ENCODE assay signal across 9 mouse cellular contexts in the genomic region with DNA sequence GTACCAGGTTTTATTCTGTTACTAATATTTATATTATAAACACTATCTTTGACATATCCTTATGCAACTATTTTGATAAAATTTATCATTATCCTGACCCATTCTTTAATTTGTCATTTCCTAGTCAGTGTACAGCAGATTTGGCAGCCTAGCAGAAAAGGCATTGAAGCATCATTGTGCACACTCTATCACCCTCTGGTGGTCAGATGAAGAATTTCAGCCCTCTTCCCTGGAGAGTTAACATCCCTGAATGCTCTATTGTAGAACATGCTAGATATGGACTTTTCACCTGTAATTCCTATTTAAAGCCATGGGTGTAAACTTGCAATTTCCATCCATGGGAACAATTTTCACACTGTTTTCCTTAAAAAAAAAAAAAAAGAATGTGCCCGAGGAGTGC.
DNase-seq lines count a peak whose midpoint lies in the region; ATAC-seq and TF ChIP-seq lines count a peak whose summit lies in the region.
"Had no signal": no experiment of that assay in that cellular context is flagged by ENCODE, and none has a peak within 500 bp of the region (broad histone marks: within the 10 kb centered on the region; RNA-seq: fewer than 3 reads in every experiment).

No protein-coding gene starts in this region.

- H3K4me2 ChIP-seq in liver, postnatal 0 days (ENCODE audit: low read depth, low read length): no peak overlapping the region
- H3K4me2 ChIP-seq in hindbrain, embryonic 14.5 days (replicated peaks): no peak overlapping the region
- H3K4me2 ChIP-seq: lung, embryonic 15.5 days had no signal

- no peak for TF ChIP-seq EP300 in liver, postnatal 0 days (IDR thresholded peaks at IDR 0.05; ENCODE audit: low read depth)

- TF ChIP-seq CTCF in liver, postnatal 0 days (IDR thresholded peaks at IDR 0.05; ENCODE audit: low read depth): peak; percentile 85

- no peak overlapping the region for H3K4me3 ChIP-seq in liver, postnatal 0 days (ENCODE audit: low read depth, low read length)
- H3K4me3 ChIP-seq in hindbrain, embryonic 14.5 days (replicated peaks; ENCODE audit: low read length): no peak overlapping the region
- no peak overlapping the region for H3K4me3 ChIP-seq in limb, embryonic 10.5 days
- H3K4me3 ChIP-seq: lung, embryonic 15.5 days had no signal

- ATAC-seq in liver, postnatal 0 days: no peak
- ATAC-seq in hindbrain, embryonic 14.5 days (ENCODE audit: low FRiP score): 0 out of 2 replicates have a peak, but pooled peaks have one; percentile 40

- no peaks in the 10 kb centered on the region for H3K27me3 ChIP-seq in liver, postnatal 0 days (ENCODE audit: insufficient read depth, low read length)
- no peaks in the 10 kb centered on the region for H3K27me3 ChIP-seq in hindbrain, embryonic 14.5 days (ENCODE audit: control insufficient read depth, insufficient read depth, low read length)
- no peaks in the 10 kb centered on the region for H3K27me3 ChIP-seq in limb, embryonic 10.5 days (ENCODE audit: low read depth, poor library complexity, severe bottlenecking)
- H3K27me3 ChIP-seq: lung, embryonic 15.5 days had no signal

- H3K27ac ChIP-seq in liver, postnatal 0 days (ENCODE audit: low read depth): no peak overlapping the region
- no peak overlapping the region for H3K27ac ChIP-seq in hindbrain, embryonic 14.5 days
- no peak overlapping the region for H3K27ac ChIP-seq in limb, embryonic 10.5 days
- H3K27ac ChIP-seq: lung, embryonic 15.5 days had no signal

- no peaks in the 10 kb centered on the region for H3K9me3 ChIP-seq in liver, postnatal 0 days (ENCODE audit: low read length)
- no peaks in the 10 kb centered on the region for H3K9me3 ChIP-seq in hindbrain, embryonic 14.5 days (ENCODE audit: control insufficient read depth, low read length)
- H3K9me3 ChIP-seq in limb, embryonic 10.5 days (replicated peaks): no peaks in the 10 kb centered on the region
- H3K9me3 ChIP-seq: lung, embryonic 15.5 days had no signal

- H3K4me1 ChIP-seq in liver, postnatal 0 days (ENCODE audit: insufficient read depth): no peaks in the 10 kb centered on the region
- peaks cover 2% of the 10 kb centered on the region; the same call in 1 of the 2 replicates for H3K4me1 ChIP-seq in hindbrain, embryonic 14.5 days (replicated peaks; ENCODE audit: control insufficient read depth, insufficient read depth, low read length)
- H3K4me1 ChIP-seq in limb, embryonic 10.5 days: no peaks in the 10 kb centered on the region
- H3K4me1 ChIP-seq: lung, embryonic 15.5 days had no signal

- no peak for DNase-seq in liver, postnatal 0 days
- DNase-seq in liver (no peak), ZHBTc4 (ENCODE audit: low read depth, low spot score) (peak; percentile 63)
- peak; percentile 81 for DNase-seq in embryo, embryonic 10.5 days (ENCODE audit: low spot score)
- peak; percentile 87 for DNase-seq in hindbrain, embryonic 14.5 days (ENCODE audit: low spot score)
- peak; percentile 41 for DNase-seq in limb, embryonic 10.5 days (ENCODE audit: low spot score)
- peak; percentile 73 to 82 for DNase-seq in right cerebral cortex, adult 2 months (ENCODE audit: low spot score in 2 of 2)
- no peak for DNase-seq in c-Kit-positive CD71-positive TER-119-positive erythroid progenitor cells, embryonic 14.5 days (ENCODE audit: low spot score)

- WGBS in liver, postnatal 0 days (ENCODE audit: insufficient replicate concordance): 70% methylated on average over 1 of the region's 1 CpGs
- WGBS in hindbrain, embryonic 14.5 days: 87% methylated on average over 1 of the region's 1 CpGs
- WGBS in limb, embryonic 10.5 days: 84% methylated on average over 1 of the region's 1 CpGs

- H3K9ac ChIP-seq in liver, postnatal 0 days (replicated peaks): no peak overlapping the region
- H3K9ac ChIP-seq in hindbrain, embryonic 14.5 days: no peak overlapping the region
- H3K9ac ChIP-seq: lung, embryonic 15.5 days had no signal

- H3K36me3 ChIP-seq in liver, postnatal 0 days (replicated peaks; ENCODE audit: insufficient read depth, low read length): no peaks in the 10 kb centered on the region
- H3K36me3 ChIP-seq in hindbrain, embryonic 14.5 days (replicated peaks; ENCODE audit: control insufficient read depth, insufficient read depth): no peaks in the 10 kb centered on the region
- no peaks in the 10 kb centered on the region for H3K36me3 ChIP-seq in limb, embryonic 10.5 days
- H3K36me3 ChIP-seq: lung, embryonic 15.5 days had no signal

Comparison
In these comparisons a context has a peak if more than half of its experiments do, and no peak if none do; other contexts are left out.
1. DNase-seq: peak in ZHBTc4 (single experiment), embryo, embryonic 10.5 days (single experiment), hindbrain, embryonic 14.5 days (single experiment), limb, embryonic 10.5 days (single experiment) and right cerebral cortex, adult 2 months (2 of 2); none in liver, postnatal 0 days (single experiment), liver (single experiment) and c-Kit-positive CD71-positive TER-119-positive erythroid progenitor cells, embryonic 14.5 days (single experiment).